Mouse (Mus musculus) ovary, postnatal 36 days (tissue): ENCODE data around the gene Mrnip.

ENCODE experiments used
- DNase-seq: peaks from one replicate; pipeline ENCODE4 v3.0.0; 2022; ENCODE audit warnings: low spot score, mixed read lengths

Gene Mrnip

DNA sequence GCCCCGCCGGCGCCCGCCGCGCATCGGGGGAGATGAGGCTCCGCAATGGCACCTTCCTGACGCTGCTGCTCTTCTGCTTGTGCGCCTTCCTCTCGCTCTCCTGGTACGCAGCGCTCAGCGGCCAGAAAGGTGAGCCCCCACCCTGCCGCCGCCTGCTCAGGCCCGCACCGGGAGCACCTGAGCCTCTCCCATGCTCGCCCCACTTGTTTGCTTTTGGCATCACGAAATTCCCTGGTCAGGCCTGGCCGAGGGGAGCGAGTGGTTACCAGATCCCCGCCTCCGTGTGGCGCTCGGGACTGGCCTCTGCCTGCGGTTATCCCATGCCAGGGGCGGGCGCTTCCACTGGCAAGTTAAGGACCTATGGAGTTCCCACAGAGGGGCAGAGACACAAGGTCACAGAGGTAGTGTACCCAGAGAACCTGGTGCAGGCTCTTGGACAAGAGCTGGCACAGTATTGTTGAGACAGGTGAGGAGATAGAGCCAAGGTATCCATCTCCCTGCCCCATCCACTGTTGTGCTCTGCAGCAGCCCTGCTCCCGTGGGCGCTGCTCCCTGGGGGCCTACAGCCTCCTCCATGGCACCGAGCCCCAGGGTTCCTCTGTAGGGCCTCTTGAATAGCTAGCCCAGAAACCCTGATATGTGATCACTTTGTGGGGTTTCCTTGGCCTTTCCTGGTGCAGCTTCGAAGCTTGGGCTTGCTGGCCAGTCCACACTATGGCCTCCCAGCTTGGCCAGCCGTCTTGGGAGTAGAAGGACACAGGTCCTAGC lies 51.6 kb downstream of the Mrnip start:
- peak; percentile 53 for DNase-seq

DNA sequence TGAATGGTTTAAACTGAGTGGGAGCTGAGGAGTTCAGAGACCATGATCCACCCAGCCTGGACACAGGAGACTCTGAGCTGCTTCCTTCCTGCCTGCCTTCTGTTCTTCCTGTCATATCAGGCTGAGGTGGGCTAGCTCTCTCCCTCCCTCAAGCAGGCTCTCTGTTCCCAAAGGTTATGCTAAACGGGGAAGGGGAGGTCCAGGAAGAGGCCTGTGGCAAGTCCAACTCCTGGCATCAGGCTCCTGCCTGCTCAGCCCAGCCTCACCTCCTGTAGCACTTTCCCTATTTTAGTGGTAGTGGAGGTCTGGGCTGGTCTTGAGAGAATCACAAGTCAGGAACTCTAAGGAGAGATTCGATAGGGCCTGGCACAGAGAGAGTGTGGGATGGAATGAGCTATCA lies 52.2 kb downstream of the Mrnip start:
- no peak for DNase-seq

GRCm38 (mm10) chr11:50227226-50227625 lies 53.0 kb downstream of the Mrnip start:
- DNase-seq = no peak

GRCm38 (mm10) chr11:50227736-50228135 lies 53.5 kb downstream of the Mrnip start:
- no peak for DNase-seq

DNA sequence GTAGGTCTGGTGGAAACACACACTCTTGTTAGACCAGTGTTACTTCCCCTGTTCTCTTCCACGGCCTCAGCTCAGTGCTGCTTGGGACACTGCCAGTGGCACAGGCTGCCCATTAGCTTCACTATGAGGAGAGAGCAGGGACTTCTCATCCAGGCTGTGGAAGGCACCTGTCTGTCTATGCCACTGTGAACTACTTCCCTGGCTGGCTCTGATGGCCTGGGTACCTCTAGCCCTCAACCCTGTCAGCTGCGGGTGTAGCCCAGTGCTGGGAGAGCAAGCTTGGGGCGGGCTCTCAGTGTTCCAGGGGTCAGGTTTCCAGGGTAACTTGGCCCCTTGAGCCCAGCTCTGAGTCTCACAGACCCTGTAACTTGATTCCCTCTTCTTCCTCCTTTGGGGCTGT lies 54.5 kb downstream of the Mrnip start:
- peak; percentile 38 for DNase-seq

GRCm38 (mm10) chr11:50229252-50229910 lies 55.1 kb downstream of the Mrnip start:
- DNase-seq = peak; percentile 73

GRCm38 (mm10) chr11:50230481-50231304 lies 56.4 kb downstream of the Mrnip start:
- DNase-seq = peak; percentile 14

GRCm38 (mm10) chr11:50231411-50231810 lies 57.2 kb downstream of the Mrnip start:
- peak; percentile 37 for DNase-seq

- DNase-seq = no peak
Observed at GRCm38 (mm10) chr11:50233022-50233421, 58.8 kb downstream of the Mrnip start.

DNA sequence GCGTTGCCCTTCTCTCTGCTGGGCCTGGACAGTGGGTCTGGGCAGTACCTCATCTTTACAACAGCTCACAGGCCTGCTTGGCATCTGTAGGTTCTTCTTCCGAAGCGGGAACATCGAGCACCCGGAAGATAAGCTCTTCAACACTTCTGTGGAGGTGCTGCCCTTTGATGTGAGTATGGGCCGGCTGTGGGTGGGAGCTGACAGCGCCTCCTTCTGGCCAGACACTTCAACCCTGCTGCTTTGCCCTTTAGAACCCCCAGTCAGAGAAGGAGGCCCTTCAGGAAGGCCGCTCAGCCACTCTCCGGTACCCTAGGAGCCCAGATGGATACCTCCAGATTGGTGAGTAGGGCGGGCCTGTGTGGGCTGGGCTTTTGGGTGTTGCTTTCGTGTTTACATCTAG lies 59.7 kb downstream of the Mrnip start:
- DNase-seq = no peak

- DNase-seq = no peak
Observed at GRCm38 (mm10) chr11:50234606-50235005, 60.4 kb downstream of the Mrnip start.

- DNase-seq = peak; percentile 90
Observed at GRCm38 (mm10) chr11:50236540-50236936, 62.3 kb downstream of the Mrnip start.

DNA sequence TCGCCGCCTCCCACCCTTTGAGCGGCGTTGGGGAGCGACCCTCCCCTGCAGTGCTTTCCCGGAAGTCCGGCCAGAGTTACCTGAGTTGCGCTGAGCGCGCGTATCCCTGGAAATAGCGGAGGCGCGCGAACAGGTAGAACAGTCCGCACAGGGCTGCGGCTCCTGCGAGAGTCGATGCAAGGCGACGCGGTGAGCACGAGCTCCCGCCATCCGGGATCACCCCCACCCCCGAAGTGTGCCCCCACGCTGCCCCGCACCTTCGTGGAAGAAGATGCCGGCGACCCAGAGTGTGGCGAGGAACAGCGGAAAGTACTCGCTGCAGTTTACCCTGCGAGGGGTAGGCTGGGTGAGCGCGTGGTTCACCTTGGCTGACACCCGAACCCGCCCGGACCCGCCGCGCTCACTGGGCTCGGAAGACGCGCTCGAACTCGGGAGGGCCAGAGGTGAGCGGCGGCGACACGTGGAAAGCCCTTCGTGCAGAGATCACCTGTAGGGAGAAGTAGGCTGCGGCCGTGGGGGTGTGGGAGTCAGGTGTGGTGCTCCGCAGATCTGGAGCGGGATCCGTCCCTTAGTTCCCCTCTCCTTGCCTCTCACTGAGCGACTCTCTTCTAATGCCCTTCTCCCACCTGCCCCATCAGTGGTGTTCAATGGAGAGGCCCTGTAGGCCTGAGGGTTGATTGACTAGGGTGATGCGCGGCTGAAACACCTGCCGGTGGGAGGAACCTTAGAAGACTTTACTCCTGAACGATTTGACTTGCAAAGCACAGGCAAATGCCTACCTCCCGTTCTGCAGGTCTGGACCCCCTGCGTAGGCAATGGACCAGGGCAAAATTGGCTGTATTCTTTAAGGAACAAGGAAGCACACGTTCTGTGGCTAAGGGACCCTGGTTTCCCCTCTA lies 62.9 kb downstream of the Mrnip start:
- no peak for DNase-seq

DNA sequence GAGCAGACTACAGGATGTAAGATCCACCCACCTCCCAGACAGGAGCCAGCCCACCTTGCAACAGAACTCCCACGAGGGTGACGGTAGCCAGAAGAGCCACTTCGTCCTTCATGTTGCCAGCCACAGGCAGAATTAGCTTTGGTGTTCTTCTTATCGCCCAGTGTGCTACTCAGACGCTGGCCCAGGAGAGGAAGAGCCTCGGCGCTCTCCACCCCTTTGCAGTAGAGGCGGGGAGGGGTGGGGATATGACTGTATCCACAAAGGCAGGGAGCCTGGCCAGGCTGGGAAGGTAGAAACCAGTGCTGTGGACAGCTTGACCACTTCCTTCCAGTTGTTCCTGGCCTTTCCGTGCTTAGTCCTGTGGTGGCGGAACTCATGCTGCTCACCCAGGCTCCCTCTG lies 64.1 kb downstream of the Mrnip start, which contains the start of gene Ltc4s:
Ltc4s (minus strand) TSS at position 293 of the 400 bp plus-strand sequence.
- no peak for DNase-seq

DNA sequence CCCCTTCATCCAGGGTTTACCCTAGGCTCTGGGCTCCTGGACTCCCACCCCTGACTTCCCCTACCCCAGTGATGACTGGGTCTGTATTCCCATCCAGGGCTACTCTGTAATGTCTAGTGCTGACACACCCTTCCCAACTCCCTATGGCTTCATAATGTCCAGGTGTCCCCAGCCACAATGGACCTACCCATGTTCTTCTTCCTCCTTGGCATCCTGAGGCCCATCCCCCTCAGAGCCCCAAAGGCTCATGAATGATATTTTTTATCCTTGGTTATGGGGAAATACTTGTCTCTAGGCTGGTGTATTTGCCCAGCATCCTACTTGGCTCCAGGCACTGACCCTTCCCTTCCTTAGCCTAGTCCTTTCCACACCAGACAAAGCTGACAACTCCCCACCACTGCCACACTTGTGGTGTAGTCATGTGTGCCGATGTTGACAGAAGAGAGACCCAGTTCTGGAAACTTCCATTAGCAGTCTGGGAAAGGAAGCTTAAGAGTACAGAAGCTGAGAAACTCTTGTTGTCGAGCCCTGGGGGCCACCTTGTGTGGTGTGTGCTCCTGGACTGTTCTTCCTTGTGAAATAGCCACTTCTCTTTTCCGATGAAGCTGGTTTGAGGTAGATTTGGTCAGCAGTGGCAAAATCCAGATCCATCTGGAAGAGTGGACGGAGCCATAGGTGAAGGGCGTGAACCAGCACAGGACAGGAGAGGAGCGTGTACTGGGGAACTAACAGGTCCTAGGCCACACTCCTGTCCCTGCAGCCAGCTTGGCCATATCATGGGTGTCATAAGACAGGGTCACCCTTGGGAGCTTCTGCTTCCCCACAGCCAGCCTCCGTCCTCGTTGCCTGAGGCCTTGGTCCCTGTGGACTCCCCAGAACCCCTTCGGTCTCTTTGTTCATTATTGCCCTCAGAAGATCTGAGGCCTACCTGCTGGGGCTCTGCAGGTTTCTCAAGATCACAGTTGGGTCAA lies 64.9 kb downstream of the Mrnip start:
- no peak for DNase-seq

DNA sequence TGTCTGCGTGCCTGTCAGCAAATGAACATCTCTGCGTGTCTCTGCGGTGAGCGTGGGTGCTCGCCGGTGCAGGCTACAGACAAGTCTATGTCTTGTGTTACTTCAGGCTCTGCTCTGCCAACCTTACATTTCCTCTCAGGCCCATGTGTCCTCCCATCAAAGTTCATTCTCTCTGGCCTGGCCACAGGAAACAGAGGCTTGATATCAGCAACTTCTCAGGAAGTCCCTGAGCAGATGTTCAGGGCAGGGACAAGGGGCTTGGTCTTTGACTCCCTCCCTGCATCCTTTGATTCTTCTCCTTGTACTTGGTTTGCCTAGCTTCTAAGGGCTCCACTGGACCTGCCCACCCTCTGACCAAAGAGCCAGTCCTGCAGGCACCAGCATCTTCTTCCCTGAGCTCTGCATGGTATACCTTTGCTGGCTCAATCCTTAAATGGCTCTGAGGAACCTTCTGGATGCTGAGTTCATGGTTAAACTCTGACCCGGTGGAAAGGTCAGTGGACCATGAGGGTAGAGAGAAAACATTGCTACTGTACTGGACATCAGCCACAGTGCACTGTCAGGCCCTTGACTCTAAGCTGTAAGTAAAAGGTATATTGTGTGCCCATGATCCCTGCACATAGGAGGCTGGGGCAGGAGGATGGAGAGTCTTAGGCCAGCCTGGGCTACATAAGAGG lies 66.1 kb downstream of the Mrnip start:
- DNase-seq = no peak

GRCm38 (mm10) chr11:50243926-50244325 lies 69.7 kb downstream of the Mrnip start:
- no peak for DNase-seq

- DNase-seq = no peak
Observed at GRCm38 (mm10) chr11:50245269-50245668, 71.0 kb downstream of the Mrnip start.

DNA sequence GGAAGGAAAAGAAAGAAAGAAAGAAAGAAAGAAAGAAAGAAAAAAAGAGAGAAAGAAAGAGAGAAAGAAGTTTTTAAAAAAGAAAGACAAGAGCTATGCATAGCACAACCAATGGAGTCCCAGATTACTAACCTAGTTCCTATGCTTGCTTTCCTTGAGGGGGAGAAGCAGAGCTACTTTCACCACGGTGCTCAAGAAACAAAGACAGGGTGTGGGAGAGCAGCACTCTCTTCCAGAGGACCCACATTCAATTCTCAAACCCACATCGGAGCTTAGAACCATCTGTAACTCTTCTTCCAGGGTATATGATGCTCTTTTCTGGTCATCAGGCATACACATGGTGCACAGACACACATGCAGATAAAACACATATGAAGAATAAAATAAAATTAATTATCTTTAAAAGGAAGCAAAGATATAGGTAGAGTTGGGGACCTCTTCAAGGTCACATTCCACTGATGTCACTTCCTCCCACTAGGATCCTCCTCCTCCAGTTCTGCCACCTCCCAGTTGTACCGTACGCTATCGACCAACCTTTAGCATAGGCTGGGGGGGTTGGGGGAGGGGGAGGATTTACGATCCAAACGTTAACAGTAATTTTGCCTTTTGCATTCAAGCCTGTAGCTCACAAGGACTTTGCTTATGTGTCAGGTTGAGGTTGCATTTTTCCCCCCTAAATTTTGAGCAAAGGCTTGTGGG lies 74.4 kb downstream of the Mrnip start:
- no peak for DNase-seq
